Mouse (Mus musculus) frontal cortex, postnatal 36 days (tissue): ENCODE data around the gene Angptl8.
A peak's percentile ranks its signal among the peaks of the same experiment; 100 is the strongest.
"Not testable (repeated sequence)": the region's sequence is repeated elsewhere in the genome, so short reads cannot be mapped to it uniquely, and the experiment has no call there.

ENCODE experiments used
- DNase-seq, 2 experiments: peaks; one replicate each; pipeline ENCODE4 v3.0.0; 2022; ENCODE audit warnings: low spot score in 2 of 2

The Angptl8 gene

DNA sequence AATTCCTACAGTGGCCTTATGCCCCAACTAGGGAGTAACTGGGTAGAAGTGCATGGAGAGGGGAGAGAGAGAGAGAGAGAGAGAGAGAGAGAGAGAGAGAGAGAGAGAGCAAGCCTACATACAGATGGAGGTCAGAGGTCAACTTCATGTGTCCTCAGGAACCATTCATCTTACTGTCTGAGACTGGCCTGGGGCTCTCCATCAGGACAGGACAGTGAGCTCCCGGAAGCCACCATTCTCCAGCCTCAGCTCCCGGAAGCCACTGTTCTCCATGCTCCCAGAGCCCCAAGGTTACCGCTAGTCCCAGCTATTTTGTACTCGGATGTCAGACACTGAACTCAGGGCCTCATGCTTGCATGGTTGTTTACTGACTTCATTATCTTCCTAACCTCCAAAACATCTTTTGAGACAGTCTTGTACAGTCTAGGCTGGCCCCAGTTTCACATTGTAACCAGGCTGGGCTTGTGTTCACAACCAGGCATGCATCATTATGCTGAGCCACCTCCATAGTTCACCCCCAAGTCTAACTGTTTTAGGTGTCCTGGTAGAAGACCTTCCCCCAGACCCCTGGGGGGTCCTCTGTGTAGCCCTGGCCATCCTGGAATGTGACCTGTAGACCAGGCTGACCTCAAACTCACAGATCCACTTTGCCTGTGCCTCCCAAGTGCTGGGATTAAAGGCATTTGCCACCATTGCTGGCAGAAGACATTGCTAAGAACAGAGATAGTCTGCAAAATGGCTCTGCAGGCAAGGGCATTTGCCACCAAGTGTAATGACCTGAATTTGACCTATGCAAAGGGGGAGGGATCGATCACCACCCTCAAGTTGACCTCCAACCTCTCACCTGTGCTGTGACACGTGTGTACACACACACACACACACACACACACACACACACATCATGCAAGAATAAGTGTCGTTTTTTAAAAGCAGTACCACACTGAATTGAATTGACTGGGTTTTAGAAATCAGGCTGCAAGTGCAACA, 14.7 kb downstream of the Angptl8 start:
- no peak for DNase-seq

DNA sequence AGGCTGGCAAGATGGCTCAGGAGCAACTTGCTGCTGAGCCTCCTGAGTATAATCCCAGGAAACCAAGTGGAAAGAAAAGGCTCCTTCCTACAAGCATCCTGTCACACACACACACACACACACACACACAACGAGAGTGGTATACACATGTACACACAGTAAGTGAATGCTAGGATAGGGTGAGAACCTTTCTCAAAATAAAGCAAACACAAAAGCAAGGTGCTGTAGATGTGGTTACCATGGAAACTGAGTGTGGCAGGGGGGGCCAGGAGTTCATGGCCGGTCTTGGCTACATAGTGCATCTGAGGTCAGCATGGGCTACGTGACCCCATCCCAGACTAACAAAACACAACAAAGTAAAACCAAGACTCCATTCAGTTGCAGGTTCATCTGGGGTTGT, 15.8 kb downstream of the Angptl8 start:
- no peak for DNase-seq

DNA sequence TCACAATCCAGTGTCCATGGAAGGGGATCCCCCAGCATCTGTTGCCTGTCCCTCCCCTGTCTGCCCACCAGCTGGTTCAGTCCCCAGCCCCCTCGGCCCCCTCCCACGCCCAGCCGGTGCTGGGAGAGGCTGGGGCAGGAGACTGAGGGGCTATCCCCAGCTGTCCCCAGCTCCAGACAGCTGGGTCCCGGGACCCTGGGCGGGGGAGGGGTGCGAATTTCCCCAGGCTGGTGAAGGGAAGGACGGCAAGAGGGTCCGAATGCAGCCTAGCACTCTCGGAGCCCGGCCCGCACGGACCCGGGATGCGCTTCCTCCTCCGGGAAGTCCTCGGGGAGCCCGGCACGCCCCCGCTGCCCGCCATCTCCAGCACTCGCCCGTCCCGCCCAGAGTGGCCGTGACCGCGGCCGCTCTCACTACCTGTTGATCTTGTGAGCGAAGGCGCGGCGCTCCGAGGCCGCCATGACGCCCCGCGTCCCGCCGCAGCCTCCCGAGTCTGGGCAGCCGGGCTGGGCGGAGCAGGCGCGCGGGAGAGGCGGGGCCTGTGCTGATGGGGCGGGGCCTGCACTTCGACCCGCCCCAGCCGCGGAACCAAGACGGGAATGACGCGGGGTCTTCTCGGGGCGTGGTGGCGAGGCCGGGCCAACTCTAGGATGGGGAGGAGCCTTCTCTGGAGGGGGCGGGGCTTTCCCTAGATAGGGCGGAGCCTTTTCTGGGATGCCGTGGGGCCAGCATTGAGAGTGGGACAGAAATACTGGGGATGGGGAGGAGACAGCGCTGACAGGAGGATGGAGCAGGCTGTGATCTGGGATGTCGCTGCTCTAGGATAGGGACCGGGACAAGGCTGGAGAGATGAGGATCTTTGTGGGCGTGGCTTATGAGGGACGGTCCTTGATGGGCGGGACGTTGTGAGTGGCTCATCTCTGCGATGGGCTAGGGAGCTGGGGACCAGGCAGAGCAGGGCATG, 17.1 kb downstream of the Angptl8 start, which contains the start of gene Dock6:
Dock6 (minus strand) TSS at position 508 of the 964 bp plus-strand sequence.
- DNase-seq, result peak; percentile 58 to 71

DNA sequence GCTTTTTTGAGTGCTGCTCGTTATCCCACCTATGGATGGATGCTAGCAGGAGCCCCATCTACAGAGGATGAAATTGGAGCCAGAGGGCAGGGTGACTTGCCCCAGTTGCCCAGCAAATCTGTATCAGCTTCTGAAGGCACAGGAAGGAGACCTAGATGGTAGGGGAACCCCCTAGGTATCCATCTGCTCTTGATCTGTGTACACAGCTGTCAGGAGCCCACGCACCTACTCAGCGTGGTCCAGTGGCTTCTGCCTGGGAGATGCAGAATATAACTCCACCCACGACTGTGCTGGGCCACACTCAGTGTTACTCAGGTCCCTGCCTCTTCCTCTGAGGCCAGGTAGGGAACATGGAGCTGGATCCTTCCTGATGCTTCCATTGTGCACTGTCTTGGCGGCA, 18.7 kb downstream of the Angptl8 start:
- DNase-seq, result no peak

DNA sequence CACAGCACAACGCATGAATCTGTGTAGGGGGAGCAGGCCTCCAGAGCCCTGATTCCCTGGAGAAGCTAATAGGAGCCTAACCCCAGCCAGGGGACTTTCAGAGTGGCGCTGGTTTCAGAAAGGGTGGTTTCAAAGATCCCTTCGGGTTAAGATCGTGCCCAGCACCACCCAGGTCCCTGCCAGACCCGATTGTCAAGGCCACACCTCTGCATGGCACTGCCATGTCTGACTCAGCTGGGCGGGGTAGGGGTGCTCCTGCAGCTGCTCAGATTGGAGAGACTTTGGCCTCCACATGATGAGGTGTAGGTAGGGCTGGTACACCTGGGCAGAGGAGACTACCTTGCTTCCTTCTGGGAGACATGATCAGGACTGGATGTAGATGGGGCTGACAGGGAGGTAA, 19.6 kb downstream of the Angptl8 start:
- DNase-seq, result no peak

DNA sequence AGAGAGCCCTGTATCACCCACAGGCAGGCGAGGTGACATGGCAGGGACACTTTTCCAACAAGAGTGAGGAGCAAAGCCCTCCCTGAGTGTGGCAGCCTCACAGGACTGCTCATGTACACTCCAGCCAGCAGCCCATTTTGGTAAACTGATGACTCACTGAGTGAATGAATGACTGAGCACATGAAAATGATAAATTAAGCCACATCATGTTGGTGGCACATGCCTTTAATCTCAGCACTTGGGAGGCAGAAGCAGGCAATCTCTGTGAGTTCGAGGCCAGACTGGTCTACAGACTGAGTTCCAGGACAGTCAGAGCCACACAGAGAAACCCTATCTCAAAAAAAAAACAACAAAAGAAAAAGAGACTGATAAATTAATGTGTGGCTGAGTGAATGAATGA, 22.2 kb downstream of the Angptl8 start:
- DNase-seq, result no peak

DNA sequence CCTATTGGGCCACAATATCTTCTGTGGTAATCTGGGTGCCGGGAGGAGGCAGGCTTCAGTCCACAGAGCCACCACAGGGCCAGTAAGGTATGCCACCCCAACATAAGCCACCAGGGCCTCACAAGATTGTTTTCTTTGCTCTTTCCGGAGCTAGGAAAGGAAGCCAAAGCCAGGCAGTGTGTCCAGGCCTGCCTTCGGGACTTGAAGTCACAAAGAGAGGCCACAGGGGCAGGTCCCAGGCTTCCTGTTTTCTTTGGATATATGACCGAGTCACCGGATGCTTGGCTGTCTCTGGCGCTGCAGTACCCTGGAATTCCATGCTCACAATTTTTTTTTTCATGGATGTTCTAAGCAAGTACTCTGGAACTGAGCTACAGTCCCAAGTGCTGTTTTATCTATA, 22.8 kb downstream of the Angptl8 start:
- no peak for DNase-seq

DNA sequence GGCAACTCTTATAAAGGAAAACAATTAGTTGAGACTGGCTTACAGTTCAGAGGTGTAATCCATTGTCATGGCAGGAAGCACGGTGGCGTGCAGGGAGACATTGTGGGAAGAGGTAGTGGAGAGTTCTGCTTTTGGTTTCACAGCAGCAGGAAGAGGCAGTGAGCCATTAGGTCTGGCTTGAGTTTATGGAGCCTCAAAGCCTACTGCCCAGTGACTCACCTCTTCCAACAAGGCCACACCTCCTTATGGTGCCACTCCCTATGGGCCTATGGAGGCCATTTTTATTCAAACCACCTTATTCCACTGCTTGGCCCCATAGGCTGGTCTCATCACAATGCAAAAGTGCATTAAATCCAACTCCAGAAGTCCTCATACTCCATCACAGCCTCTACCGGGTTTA, 24.3 kb downstream of the Angptl8 start:
- no peak for DNase-seq

DNA sequence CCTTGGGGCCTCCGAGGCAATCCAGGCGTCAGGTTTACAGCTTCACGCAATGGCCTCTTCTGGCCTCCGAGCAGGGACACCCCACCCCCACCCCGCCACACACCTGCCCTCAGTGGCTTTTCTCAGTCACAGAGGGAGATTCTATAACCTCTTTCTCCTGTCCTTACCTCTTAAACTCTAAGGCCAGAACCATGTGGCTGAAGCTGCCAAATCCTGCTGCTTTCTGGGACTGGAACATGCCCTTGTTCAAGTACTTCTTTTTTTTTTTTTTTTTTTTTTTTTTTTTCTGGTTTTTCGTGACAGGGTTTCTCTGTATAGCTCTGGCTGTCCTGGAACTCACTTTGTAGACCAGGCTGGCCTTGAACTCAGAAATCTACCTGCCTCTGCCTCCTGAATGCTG, 25.0 kb downstream of the Angptl8 start:
- not testable (repeated sequence) for DNase-seq

DNA sequence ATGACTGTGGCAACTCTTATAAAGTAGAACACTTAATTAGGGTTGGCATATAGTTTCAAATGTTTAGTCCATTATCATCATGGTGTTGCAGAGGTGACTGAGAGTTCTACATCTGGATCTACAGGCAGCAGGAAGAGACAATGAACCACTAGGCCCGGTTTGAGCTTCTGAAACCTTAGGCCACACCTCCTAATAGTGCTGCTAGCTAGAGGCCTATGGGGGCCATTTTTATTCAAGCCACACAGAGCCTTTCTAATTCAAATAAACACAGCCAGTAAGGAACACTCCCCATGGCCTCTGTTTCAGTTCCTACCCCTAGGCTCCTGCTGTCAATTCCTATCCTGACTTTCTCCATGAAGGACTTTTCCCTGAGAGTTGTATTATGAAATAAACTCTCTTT, 26.9 kb downstream of the Angptl8 start:
- no peak for DNase-seq

DNA sequence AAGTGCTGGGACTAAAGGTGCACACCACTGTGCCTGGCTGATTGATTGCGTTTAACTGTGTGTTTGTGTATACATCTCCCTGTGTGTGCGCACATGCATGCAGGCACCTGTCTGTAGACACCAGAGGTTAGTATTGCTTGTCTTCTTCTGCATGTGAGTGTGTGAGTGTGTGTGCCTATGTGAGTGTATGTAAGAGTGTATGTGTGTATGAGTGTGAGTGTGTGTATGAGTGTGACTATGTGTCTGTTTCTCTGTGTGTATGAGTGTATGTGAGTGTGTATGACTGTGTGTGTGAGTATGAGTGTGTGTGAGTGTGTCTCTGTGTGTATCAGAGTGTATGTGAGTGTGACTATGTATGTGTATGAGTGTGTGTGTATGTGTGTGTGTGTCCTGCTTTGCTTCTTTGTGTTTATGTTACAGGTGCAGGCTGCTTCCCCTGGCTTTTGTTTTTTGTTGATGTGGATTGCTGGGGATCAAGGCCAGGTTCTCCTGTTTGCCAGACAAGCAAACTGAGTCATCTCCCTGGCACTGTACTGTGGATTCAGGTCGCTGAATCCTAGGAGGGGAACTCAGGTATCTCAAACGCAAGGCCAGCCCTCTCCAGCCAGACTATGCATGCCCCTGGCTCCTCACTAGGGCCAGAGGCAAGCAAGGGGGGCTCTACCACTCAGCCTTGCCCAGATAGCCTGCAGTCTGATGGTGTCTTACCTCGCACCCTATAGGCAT, 30.5 kb downstream of the Angptl8 start:
- no peak for DNase-seq

DNA sequence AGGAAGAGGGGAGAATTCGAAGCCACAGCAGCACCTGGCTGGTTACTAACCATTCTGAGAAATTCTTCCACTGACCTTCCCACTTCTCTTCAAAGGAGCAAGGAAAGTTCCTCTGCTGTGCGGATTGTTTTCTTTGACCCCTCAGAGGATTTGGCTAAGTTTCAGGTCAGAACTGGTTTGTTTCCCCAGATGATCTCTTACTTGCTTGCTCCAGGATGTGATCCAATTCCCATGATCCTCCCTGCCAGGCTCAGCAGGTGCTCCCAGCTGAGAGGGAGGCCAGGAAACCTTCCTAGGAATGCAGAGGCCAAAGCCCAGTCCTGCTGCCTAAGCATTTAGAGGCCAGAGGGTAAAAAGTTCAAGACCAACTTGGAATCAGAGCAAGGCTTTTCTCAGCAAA, 31.3 kb downstream of the Angptl8 start:
- DNase-seq, result no peak

DNA sequence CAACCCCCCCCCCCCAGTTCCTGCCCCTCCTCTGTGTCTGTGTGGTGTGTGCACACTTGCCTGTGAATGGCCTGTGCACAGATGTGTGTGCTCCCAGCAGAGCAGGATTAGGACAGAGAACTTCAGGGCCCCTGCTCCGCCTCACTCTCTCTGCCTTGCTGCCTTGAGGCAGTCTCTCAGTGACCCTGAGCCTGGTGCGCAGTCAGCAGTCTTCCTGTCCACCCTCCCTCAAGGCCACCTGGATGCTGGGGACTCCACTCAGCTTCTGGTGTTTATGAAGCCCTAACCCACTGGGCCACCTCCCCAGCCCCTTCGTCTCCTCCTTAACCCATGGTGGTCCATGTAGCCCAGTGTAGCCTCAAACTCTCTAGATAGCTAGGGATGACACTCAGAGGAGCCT, 32.4 kb downstream of the Angptl8 start:
- DNase-seq, result no peak

DNA sequence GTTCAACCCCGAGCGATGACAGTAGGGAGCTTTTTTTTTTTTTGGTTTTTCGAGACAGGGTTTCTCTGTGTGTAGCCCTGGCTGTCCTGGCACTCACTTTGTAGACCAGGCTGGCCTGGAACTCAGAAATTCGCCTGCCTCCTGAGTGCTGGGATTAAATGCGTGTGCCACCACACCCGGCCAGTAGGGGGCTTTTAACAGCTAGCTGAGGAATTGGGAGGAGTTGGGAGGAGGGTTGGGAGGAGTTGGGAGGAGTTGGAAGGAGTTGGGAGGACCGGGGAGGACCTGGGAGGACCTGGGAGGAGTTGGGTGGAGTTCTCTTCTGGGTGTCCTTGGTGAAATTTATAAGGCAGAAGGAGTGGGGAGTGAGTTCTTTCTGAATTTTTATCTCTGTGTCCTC, 34.0 kb downstream of the Angptl8 start:
- peak in 1 of 2 experiments; percentile 40 for DNase-seq

DNA sequence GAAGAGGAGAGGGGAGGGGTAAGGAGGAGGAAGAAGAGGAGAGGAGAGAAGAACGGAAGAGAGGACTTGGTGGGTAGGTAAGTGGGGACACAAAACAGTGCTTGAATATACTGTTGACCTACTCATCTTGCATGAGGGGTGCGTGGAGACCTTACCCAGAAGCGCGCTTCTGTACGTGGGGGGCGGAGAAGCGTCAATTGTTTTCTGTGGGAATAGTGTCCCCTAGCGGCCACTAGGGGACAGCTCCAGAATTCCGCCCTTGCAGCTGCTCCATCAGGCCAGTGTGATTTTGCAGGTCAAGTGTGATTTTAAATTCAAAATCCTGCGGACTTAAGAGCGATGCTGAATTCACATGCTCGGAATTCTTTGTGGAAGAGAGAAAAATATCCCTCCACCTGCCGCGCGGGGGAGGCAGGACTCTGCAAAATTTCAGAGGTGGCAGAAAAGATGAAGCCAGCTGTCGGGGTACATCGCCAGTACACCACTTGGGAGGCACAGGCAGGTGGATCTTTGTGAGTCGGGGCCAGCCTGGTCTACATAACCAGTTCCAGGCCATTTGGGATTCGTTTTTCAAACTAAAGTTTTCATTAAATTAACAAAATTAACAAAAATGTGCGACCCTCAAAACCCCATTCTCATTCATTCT, 35.7 kb downstream of the Angptl8 start:
- DNase-seq, result peak; percentile 36 to 37

DNA sequence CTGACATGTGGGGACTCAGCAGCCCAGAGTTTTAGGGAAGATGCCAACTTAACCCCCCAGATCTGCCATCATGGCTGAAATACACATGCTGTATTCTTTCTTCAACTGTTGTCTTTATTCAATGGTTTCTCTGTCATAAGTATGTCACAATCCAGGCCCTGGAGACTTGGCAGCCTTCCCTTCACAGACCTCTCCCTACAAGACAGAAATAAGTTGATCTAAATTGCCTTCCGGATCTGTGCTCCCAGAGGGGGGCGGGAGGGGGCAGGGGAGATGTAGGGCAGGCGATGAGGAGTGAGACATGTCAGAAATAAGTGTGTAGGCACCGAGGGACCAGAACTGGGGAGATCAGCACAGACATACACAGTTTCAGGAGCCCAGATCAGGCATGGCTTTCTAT, 36.9 kb downstream of the Angptl8 start:
- no peak for DNase-seq

DNA sequence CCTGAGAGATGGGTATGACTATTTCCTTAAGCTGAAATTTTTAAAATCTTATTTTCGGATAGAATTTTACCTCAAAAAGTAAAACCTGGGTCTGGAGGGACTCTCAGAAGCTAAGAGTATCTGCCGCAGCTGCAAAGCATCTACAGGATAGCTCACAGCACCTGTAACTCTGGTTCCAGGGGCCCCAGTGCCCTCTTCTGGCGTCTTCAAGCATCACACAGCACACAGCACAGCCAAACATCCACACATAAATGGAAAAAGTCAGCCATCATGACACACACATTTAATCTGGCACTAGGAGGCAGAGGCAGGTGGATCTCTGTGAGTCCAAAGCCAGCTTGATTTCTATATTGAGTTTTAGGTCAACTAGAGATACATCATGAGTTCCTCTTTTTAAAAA, 41.3 kb downstream of the Angptl8 start:
- no peak for DNase-seq
